ENCODE assay signal across 9 mouse cellular contexts in genomic region chr1:177639931-177640846, GRCm38 (mm10).
DNase-seq lines count a peak whose midpoint lies in the region; ATAC-seq lines count a peak whose summit lies in the region.
"Had no signal": no experiment of that assay in that cellular context is flagged by ENCODE, and none has a peak within 500 bp of the region (broad histone marks: within the 10 kb centered on the region; RNA-seq: fewer than 3 reads in every experiment).

No protein-coding gene starts in this region.

- H3K27ac ChIP-seq in heart, embryonic 14.5 days (replicated peaks in 1 of 2; ENCODE audit: control insufficient read depth in 1 of 2, insufficient read depth in 1 of 2, low read depth in 2 of 2, low read length in 2 of 2), result no peak overlapping the region
- H3K27ac ChIP-seq in embryonic facial prominence, embryonic 12.5 days, result no peak overlapping the region

- H3K27me3 ChIP-seq in heart, embryonic 14.5 days (ENCODE audit: control insufficient read depth, insufficient read depth, low read length), result no peaks in the 10 kb centered on the region
- no peaks in the 10 kb centered on the region for H3K27me3 ChIP-seq in embryonic facial prominence, embryonic 12.5 days

- intact Hi-C loops in heart, postnatal 36 days (cut with DNase I), result no loop called here
- intact Hi-C loops in left cerebral cortex, postnatal 25 days (cut with DNase I), result no loop called here
- intact Hi-C loops in heart, postnatal 10 days (cut with DNase I), result loop anchor here (5.0 kb wide), 1 partner anchor 198 kb away; the partner anchor contains the start of gene Zbtb18

- no peaks in the 10 kb centered on the region for H3K9me3 ChIP-seq in heart, embryonic 14.5 days (ENCODE audit: control insufficient read depth, low read length)
- no peaks in the 10 kb centered on the region for H3K9me3 ChIP-seq in embryonic facial prominence, embryonic 12.5 days

- peaks cover 0 to 15% of the 10 kb centered on the region in 2 experiments; a peak in 2 of 4 replicates for H3K4me1 ChIP-seq in heart, embryonic 14.5 days (ENCODE audit: control insufficient read depth in 2 of 2, insufficient read depth in 2 of 2, low read length in 2 of 2)
- H3K4me1 ChIP-seq in embryonic facial prominence, embryonic 12.5 days, result peaks cover 12% of the 10 kb centered on the region

- peak; percentile 34; the same call in 1 of the 2 replicates for ATAC-seq in heart, embryonic 14.5 days (ENCODE audit: insufficient number of reproducible peaks, insufficient read depth, low FRiP score, low read depth)
- peak; percentile 57; the same call in 1 of the 2 replicates for ATAC-seq in embryonic facial prominence, embryonic 12.5 days (ENCODE audit: insufficient number of reproducible peaks, insufficient read depth, low FRiP score, low TSS enrichment)

- no peaks in the 10 kb centered on the region for H3K36me3 ChIP-seq in heart, embryonic 14.5 days (ENCODE audit: control insufficient read depth, insufficient read depth, low read length)
- H3K36me3 ChIP-seq in embryonic facial prominence, embryonic 12.5 days, result no peaks in the 10 kb centered on the region

- H3K4me2 ChIP-seq in heart, embryonic 14.5 days (ENCODE audit: low read length), result no peak overlapping the region
- peak overlapping the region; percentile 39 for H3K4me2 ChIP-seq in embryonic facial prominence, embryonic 12.5 days (replicated peaks)

- no peak for DNase-seq in heart, postnatal 36 days
- DNase-seq in left cerebral cortex, postnatal 25 days (ENCODE audit: low spot score in 2 of 2), result peak; percentile 39 to 45
- DNase-seq in right cerebral cortex, adult 2 months (ENCODE audit: low spot score in 2 of 2), result peak; percentile 55 to 56
- no peak for DNase-seq in heart, postnatal 10 days
- no peak for DNase-seq in yolk sac, embryonic 10.5 days (ENCODE audit: low spot score)
- no peak for DNase-seq in heart, adult 18-20 months

- H3K9ac ChIP-seq in heart, embryonic 14.5 days (ENCODE audit: low read length), result no peak overlapping the region
- no peak overlapping the region for H3K9ac ChIP-seq in embryonic facial prominence, embryonic 12.5 days

- no peak overlapping the region for H3K4me3 ChIP-seq in heart, embryonic 14.5 days (ENCODE audit: control insufficient read depth in 1 of 2, insufficient read depth in 1 of 2, low read depth in 1 of 2, low read length in 2 of 2)
- 0 out of 2 replicates have a peak overlapping the region, but pooled peaks have one; percentile 6 for H3K4me3 ChIP-seq in embryonic facial prominence, embryonic 12.5 days
- H3K4me3 ChIP-seq: erythroblast, embryonic 14.5 days had no signal

- WGBS in heart, embryonic 14.5 days, result 61% methylated on average over 20 of the region's 20 CpGs
- WGBS in embryonic facial prominence, embryonic 12.5 days, result 27% methylated on average over 20 of the region's 20 CpGs

Comparison
In these comparisons a context has a peak if more than half of its experiments do, and no peak if none do; other contexts are left out.
1. DNase-seq: peak in left cerebral cortex, postnatal 25 days (2 of 2) and right cerebral cortex, adult 2 months (2 of 2); none in heart, postnatal 36 days (0 of 2), heart, postnatal 10 days (0 of 2), yolk sac, embryonic 10.5 days (single experiment) and heart, adult 18-20 months (0 of 2).